Mouse (Mus musculus): ENCODE data around the gene Gm13697.
A peak's percentile ranks its signal among the peaks of the same experiment; 100 is the strongest.
"Not testable (repeated sequence)": the region's sequence is repeated elsewhere in the genome, so short reads cannot be mapped to it uniquely, and the experiment has no call there.

Gm13697 gene

GRCm38 (mm10) chr2:83984443-83984842 is at the start of gene Gm13697:
Gm13697 (plus strand) TSS chr2:83984743.
- DNase-seq (ENCODE audit: low read depth, low spot score), result not testable (repeated sequence)

GRCm38 (mm10) chr2:83940931-83941361 is 43.6 kb upstream of the Gm13697 start, which contains the start of gene Zswim2:
Zswim2 (minus strand) TSS chr2:83941228.
- DNase-seq (ENCODE audit: low read depth, low spot score), result peak; percentile 59

GRCm38 (mm10) chr2:83941378-83941777 is 43.2 kb upstream of the Gm13697 start:
- DNase-seq (ENCODE audit: low read depth, low spot score), result no peak

- no peak for DNase-seq (ENCODE audit: low read depth, low spot score)
Measured at GRCm38 (mm10) chr2:83941792-83942191, 42.8 kb upstream of the Gm13697 start.

- not testable (repeated sequence) for DNase-seq (ENCODE audit: low read depth, low spot score)
Measured at GRCm38 (mm10) chr2:83955393-83955792, 29.1 kb upstream of the Gm13697 start, which contains the start of gene Gm13698. Gm13698 (plus strand) TSS chr2:83955693.

GRCm38 (mm10) chr2:83961203-83961602 is 23.3 kb upstream of the Gm13697 start, which contains the start of gene Gm13693:
Gm13693 (plus strand) TSS chr2:83961503.
- not testable (repeated sequence) for DNase-seq (ENCODE audit: low read depth, low spot score)

- DNase-seq (ENCODE audit: low read depth, low spot score), result not testable (repeated sequence)
Measured at GRCm38 (mm10) chr2:83967013-83967412, 17.5 kb upstream of the Gm13697 start, which contains the start of gene Gm13695. Gm13695 (plus strand) TSS chr2:83967313.

- DNase-seq (ENCODE audit: low read depth, low spot score), result not testable (repeated sequence)
Measured at GRCm38 (mm10) chr2:83972823-83973222, 11.7 kb upstream of the Gm13697 start, which contains the start of gene Gm13696. Gm13696 (plus strand) TSS chr2:83973123.

- DNase-seq (ENCODE audit: low read depth, low spot score), result not testable (repeated sequence)
Measured at GRCm38 (mm10) chr2:83978633-83979032, 5.9 kb upstream of the Gm13697 start, which contains the start of gene Gm13694. Gm13694 (plus strand) TSS chr2:83978933.

GRCm38 (mm10) chr2:83990253-83990652 is 5.7 kb downstream of the Gm13697 start, which contains the start of gene Gm13691:
Gm13691 (plus strand) TSS chr2:83990553.
- not testable (repeated sequence) for DNase-seq (ENCODE audit: low read depth, low spot score)

GRCm38 (mm10) chr2:83993639-83994255 is 9.2 kb downstream of the Gm13697 start:
- DNase-seq (ENCODE audit: low read depth, low spot score), result not testable (repeated sequence)

- DNase-seq (ENCODE audit: low read depth, low spot score), result not testable (repeated sequence)
Measured at GRCm38 (mm10) chr2:83994526-83994925, 10.0 kb downstream of the Gm13697 start.

- DNase-seq (ENCODE audit: low read depth, low spot score), result no peak
Measured at GRCm38 (mm10) chr2:84008913-84009312, 24.4 kb downstream of the Gm13697 start.

GRCm38 (mm10) chr2:84009818-84010217 is 25.3 kb downstream of the Gm13697 start:
- no peak for DNase-seq (ENCODE audit: low read depth, low spot score)

- DNase-seq (ENCODE audit: low read depth, low spot score), result no peak
Measured at GRCm38 (mm10) chr2:84014572-84014971, 30.0 kb downstream of the Gm13697 start.

GRCm38 (mm10) chr2:84016291-84016690 is 31.7 kb downstream of the Gm13697 start:
- DNase-seq (ENCODE audit: low read depth, low spot score), result not testable (repeated sequence)

- no peak for DNase-seq (ENCODE audit: low read depth, low spot score)
Measured at GRCm38 (mm10) chr2:84018330-84018729, 33.8 kb downstream of the Gm13697 start.

- no peak for DNase-seq (ENCODE audit: low read depth, low spot score)
Measured at GRCm38 (mm10) chr2:84019519-84020305, 35.2 kb downstream of the Gm13697 start.

- no peak for DNase-seq (ENCODE audit: low read depth, low spot score)
Measured at GRCm38 (mm10) chr2:84021930-84022329, 37.4 kb downstream of the Gm13697 start.

GRCm38 (mm10) chr2:84022905-84023304 is 38.4 kb downstream of the Gm13697 start:
- no peak for DNase-seq (ENCODE audit: low read depth, low spot score)

GRCm38 (mm10) chr2:84023319-84023718 is 38.8 kb downstream of the Gm13697 start:
- DNase-seq (ENCODE audit: low read depth, low spot score), result no peak

GRCm38 (mm10) chr2:84025217-84025616 is 40.7 kb downstream of the Gm13697 start:
- DNase-seq (ENCODE audit: low read depth, low spot score), result no peak

All from embryo, embryonic 11.5 days (tissue).